Comparison of ENCODE assay signal across 23 mouse cellular contexts in genomic region chr1:78322098-78322778, GRCm38 (mm10). TPM values are rescaled to one million over a fixed set of nuclear protein-coding genes. Genes with fewer than 3 reads are reported as not detected.
A peak's percentile ranks its signal among the peaks of the same experiment; 100 is the strongest.
DNase-seq lines count a peak whose midpoint lies in the region; ATAC-seq and TF ChIP-seq lines count a peak whose summit lies in the region.
"Had no signal": no experiment of that assay in that cellular context is flagged by ENCODE, and none has a peak within 500 bp of the region (broad histone marks: within the 10 kb centered on the region; RNA-seq: fewer than 3 reads in every experiment).

No protein-coding gene starts in this region.

- H3K27ac ChIP-seq in kidney, embryonic 14.5 days (ENCODE audit: low read depth, low read length), result peak overlapping the region; percentile 55; the same call in 1 of the 2 replicates
- H3K27ac ChIP-seq in liver, postnatal 0 days (ENCODE audit: low read depth), result no peak overlapping the region
- no peak overlapping the region for H3K27ac ChIP-seq in midbrain, postnatal 0 days (ENCODE audit: low read depth, low read length)
- H3K27ac ChIP-seq: embryonic facial prominence, embryonic 13.5 days; heart, embryonic 13.5 days; hindbrain, embryonic 13.5 days; left cerebral cortex, adult 2 months; limb, embryonic 10.5 days; liver, embryonic 14.5 days had no signal

- no peaks in the 10 kb centered on the region for H3K36me3 ChIP-seq in kidney, embryonic 14.5 days (ENCODE audit: control insufficient read depth, insufficient read depth, low read length)
- H3K36me3 ChIP-seq in liver, postnatal 0 days (replicated peaks; ENCODE audit: insufficient read depth, low read length), result no peaks in the 10 kb centered on the region
- H3K36me3 ChIP-seq in midbrain, postnatal 0 days (ENCODE audit: insufficient read depth, low read length), result no peaks in the 10 kb centered on the region
- H3K36me3 ChIP-seq: embryonic facial prominence, embryonic 13.5 days; heart, embryonic 13.5 days; hindbrain, embryonic 13.5 days; limb, embryonic 10.5 days had no signal

- H3K4me1 ChIP-seq in kidney, embryonic 14.5 days (ENCODE audit: control insufficient read depth, insufficient read depth, low read length), result 0 out of 2 replicates have a peak, but pooled peaks cover 7% of the 10 kb centered on the region
- 0 out of 2 replicates have a peak, but pooled peaks cover 3% of the 10 kb centered on the region for H3K4me1 ChIP-seq in liver, postnatal 0 days (ENCODE audit: insufficient read depth)
- no peaks in the 10 kb centered on the region for H3K4me1 ChIP-seq in midbrain, postnatal 0 days (ENCODE audit: insufficient read depth, low read length)
- H3K4me1 ChIP-seq: embryonic facial prominence, embryonic 13.5 days; heart, embryonic 13.5 days; hindbrain, embryonic 13.5 days; limb, embryonic 10.5 days had no signal

- no peaks in the 10 kb centered on the region for H3K9me3 ChIP-seq in kidney, embryonic 14.5 days (ENCODE audit: control insufficient read depth, low read length)
- no peaks in the 10 kb centered on the region for H3K9me3 ChIP-seq in liver, postnatal 0 days (ENCODE audit: low read length)
- no peaks in the 10 kb centered on the region for H3K9me3 ChIP-seq in midbrain, postnatal 0 days (ENCODE audit: low read length)
- H3K9me3 ChIP-seq: embryonic facial prominence, embryonic 13.5 days; heart, embryonic 13.5 days; hindbrain, embryonic 13.5 days; limb, embryonic 10.5 days had no signal

- no peak for TF ChIP-seq CTCF in liver, postnatal 0 days (IDR thresholded peaks at IDR 0.05; ENCODE audit: low read depth)
- TF ChIP-seq CTCF in midbrain, postnatal 0 days (IDR thresholded peaks at IDR 0.05), result no peak

- WGBS in kidney, embryonic 14.5 days, result 36% methylated on average over 7 of the region's 7 CpGs
- 38% methylated on average over 7 of the region's 7 CpGs for WGBS in liver, postnatal 0 days (ENCODE audit: insufficient replicate concordance)
- 58% methylated on average over 7 of the region's 7 CpGs for WGBS in midbrain, postnatal 0 days

- TF ChIP-seq EP300 in liver, postnatal 0 days (IDR thresholded peaks at IDR 0.05; ENCODE audit: low read depth), result no peak

- H3K9ac ChIP-seq in kidney, embryonic 14.5 days (ENCODE audit: low read depth, low read length), result no peak overlapping the region
- no peak overlapping the region for H3K9ac ChIP-seq in liver, postnatal 0 days (replicated peaks)
- H3K9ac ChIP-seq in midbrain, postnatal 0 days (replicated peaks; ENCODE audit: low read length, poor library complexity, severe bottlenecking), result no peak overlapping the region
- H3K9ac ChIP-seq: embryonic facial prominence, embryonic 13.5 days; heart, embryonic 13.5 days; hindbrain, embryonic 13.5 days; liver, embryonic 14.5 days had no signal

- no peaks in the 10 kb centered on the region for H3K27me3 ChIP-seq in kidney, embryonic 14.5 days (ENCODE audit: control insufficient read depth, insufficient read depth, low read length)
- no peaks in the 10 kb centered on the region for H3K27me3 ChIP-seq in liver, postnatal 0 days (ENCODE audit: insufficient read depth, low read length)
- no peaks in the 10 kb centered on the region for H3K27me3 ChIP-seq in midbrain, postnatal 0 days (ENCODE audit: insufficient read depth, low read length)
- H3K27me3 ChIP-seq: embryonic facial prominence, embryonic 13.5 days; hindbrain, embryonic 13.5 days had no signal

- H3K4me2 ChIP-seq in kidney, embryonic 14.5 days (replicated peaks; ENCODE audit: low read depth, low read length), result 0 out of 2 replicates have a peak overlapping the region, but pooled peaks have one; percentile 4
- peak overlapping the region; percentile 45 for H3K4me2 ChIP-seq in liver, postnatal 0 days (ENCODE audit: low read depth, low read length)
- no peak overlapping the region for H3K4me2 ChIP-seq in midbrain, postnatal 0 days (ENCODE audit: low read depth, low read length, poor library complexity, severe bottlenecking)
- H3K4me2 ChIP-seq: embryonic facial prominence, embryonic 13.5 days; heart, embryonic 13.5 days; hindbrain, embryonic 13.5 days had no signal

- no peak overlapping the region for H3K4me3 ChIP-seq in kidney, embryonic 14.5 days (ENCODE audit: low read length)
- no peak overlapping the region for H3K4me3 ChIP-seq in liver, postnatal 0 days (ENCODE audit: low read depth, low read length)
- no peak overlapping the region for H3K4me3 ChIP-seq in midbrain, postnatal 0 days (ENCODE audit: low read depth, low read length)
- H3K4me3 ChIP-seq: embryonic facial prominence, embryonic 13.5 days; heart, embryonic 13.5 days; hindbrain, embryonic 13.5 days; left cerebral cortex, adult 2 months; limb, embryonic 10.5 days had no signal

- peak; percentile 31 for DNase-seq in lung, postnatal 36 days
- no peak for DNase-seq in lung, postnatal 4 days
- no peak for DNase-seq in liver, postnatal 0 days
- DNase-seq in layer of hippocampus, adult 8-10 months (ENCODE audit: low spot score in 2 of 2), result no peak
- no peak for DNase-seq in cerebellum, postnatal 25 days
- DNase-seq in midbrain, postnatal 0 days (ENCODE audit: low spot score), result no peak
- DNase-seq: cerebellum, adult 9-10 months; lung, postnatal 10 days; right cerebral cortex, postnatal 14 days; thymus, postnatal 25 days had no signal

- peak; percentile 41 for ATAC-seq in kidney, embryonic 14.5 days (ENCODE audit: low FRiP score, low TSS enrichment)
- peak; percentile 33; the same call in 1 of the 2 replicates for ATAC-seq in liver, postnatal 0 days
- ATAC-seq in midbrain, postnatal 0 days (ENCODE audit: low FRiP score), result no peak
- ATAC-seq: forebrain, embryonic 16.5 days; inflammation-experienced regulatory T-cells, adult 6 months; midbrain, embryonic 16.5 days had no signal

RNA-seq across cellular contexts. Expression of gene Sgpp2, which starts 12.1 kb away (rescaled TPM):
- 16.4 and 28.1 TPM in 2 replicates for polyA plus RNA-seq in kidney, embryonic 14.5 days (2014; fragmentation: Nextera tagmentation; extraction: Ambion mirVana)
- 0.09 and 0.14 TPM in 2 replicates for polyA plus RNA-seq in liver, postnatal 0 days (2015; fragmentation: Nextera tagmentation; extraction: Ambion mirVana)
- 1 to 10 TPM; 5.5 to 8.9 (median 7.1) TPM for total RNA-seq in layer of hippocampus, adult 8-10 months (2022)
- total RNA-seq in midbrain, postnatal 0 days (2014; rRNA removed), result 2.8 and 3.3 TPM in 2 replicates
- 1.7 and 1.9 TPM in 2 replicates for polyA plus RNA-seq in midbrain, postnatal 0 days (2015; fragmentation: Nextera tagmentation; extraction: Ambion mirVana)
- total RNA-seq: gastrocnemius, adult 18-20 months; granulocyte monocyte progenitor cell, adult 5-6 weeks; heart, postnatal 25 days had no signal
